Mouse (Mus musculus): Measurements from ENCODE around the gene Olfr329-ps. TPM values are rescaled to one million over a fixed set of nuclear protein-coding genes. Genes with fewer than 3 reads are reported as not detected.

Gene Olfr329-ps
- not detected in 2 replicates for polyA plus RNA-seq (2012; rRNA removed)

DNA sequence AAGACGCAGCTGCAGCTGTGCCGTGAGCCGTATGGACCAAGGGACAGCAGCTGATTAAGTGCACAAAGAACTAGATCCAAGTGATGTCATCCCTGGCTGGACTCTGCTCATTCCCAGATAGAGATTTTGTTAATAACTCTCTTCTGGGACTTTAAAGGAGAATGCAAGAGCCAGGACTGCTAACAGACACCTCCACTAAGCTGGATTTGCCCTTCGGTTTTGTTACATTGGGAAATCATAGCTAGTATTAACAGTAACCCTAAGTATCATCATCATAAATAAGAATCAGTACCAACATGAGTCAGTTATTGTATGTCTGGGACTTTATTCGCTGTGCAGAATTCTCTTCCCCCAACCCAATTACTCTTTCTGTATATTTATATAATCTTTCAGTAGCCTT, at the start of gene Olfr329-ps:
TSS of gene Olfr329-ps (minus strand) at position 101 of the 400 bp plus-strand sequence.

DNA sequence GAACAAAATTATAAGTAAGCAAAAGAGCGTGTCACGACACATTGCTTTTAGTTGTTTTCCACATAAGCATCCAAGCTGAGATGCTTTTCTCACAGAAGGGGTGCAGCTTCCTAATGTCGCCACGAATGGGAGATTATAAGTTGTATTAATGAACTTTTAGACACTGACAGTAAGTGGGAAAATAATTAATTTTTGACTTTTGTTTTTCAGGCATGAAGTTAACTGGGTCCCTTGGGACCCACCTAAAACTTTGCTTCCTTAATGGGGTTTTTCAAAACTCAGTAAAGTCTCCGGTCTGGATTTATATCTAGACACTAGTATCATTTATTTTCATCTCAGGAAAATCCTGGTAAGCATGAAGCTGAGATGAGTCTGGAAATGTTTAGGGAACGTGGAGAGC, 48.6 kb upstream of the Olfr329-ps start, which contains the start of gene Olfr324:
TSS of gene Olfr324 (plus strand) at position 301 of the 400 bp plus-strand sequence.

GRCm38 (mm10) chr11:58577430-58577829, 31.2 kb upstream of the Olfr329-ps start, which contains the start of gene Olfr325:
TSS of gene Olfr325 (plus strand) at chr11:58577730.

DNA sequence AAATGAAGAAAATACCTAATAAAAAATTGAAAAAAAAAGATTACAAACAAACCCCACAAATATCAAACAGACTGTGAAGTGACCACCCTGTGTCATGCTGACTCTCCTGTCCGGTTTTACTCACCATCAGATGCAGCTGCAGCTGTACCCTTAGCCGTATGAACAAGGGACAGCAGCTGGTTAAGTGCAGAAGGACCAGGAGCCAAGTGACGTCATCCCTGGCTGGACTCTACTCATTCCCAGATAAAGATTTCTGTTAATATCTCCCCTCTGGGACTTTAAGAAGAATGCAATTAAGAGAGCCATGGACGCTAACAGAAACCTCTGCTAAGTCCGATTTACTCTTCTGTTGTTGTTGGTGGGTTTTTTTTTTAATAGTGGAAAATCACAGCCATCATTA, 24.2 kb upstream of the Olfr329-ps start, which contains the start of gene Olfr224:
TSS of gene Olfr224 (minus strand) at position 149 of the 400 bp plus-strand sequence.

GRCm38 (mm10) chr11:58555536-58555935, 9.3 kb upstream of the Olfr329-ps start, which contains the start of gene Olfr328:
TSS of gene Olfr328 (minus strand) at chr11:58555636.

DNA sequence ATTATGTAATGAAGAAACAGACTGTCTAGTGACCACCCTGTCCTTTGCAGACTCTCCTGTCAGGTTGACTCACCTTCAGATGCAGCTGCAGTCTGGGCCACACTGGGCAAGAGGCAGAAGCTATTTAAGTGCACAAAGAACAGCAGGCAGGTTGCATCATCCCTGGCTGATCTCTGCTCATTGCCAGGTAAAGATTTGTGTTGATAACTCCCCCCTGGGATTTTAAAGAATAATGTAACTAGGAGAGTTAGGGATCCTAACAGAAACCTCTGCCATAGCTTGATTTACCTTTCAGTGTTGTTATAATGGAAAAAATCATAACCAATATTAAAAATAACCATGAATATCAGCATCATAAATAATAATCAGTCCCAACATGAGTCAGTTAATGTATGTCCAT, 11.5 kb downstream of the Olfr329-ps start, which contains the start of gene Olfr330:
TSS of gene Olfr330 (minus strand) at position 101 of the 400 bp plus-strand sequence.

DNA sequence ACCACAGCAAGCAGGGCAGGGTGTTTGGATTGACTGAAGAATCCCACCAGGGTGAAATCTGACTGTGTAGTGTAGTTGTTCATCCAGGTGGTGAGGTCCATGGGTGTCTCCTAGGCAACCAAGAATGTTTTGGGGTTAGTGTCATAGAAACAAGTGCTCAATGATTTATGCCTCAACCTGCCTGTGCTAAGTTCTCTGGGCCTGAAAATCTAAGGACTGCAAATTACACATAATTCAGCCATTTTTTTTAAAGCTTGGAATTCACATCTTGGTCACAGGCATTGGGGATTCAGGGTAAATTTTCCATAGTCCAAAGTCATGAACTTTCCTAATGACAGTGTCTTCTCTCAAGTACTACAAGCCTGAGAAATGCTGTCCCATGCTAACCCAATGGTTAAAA, 43.8 kb downstream of the Olfr329-ps start, which contains the start of gene Olfr331:
TSS of gene Olfr331 (minus strand) at position 101 of the 400 bp plus-strand sequence.

DNA sequence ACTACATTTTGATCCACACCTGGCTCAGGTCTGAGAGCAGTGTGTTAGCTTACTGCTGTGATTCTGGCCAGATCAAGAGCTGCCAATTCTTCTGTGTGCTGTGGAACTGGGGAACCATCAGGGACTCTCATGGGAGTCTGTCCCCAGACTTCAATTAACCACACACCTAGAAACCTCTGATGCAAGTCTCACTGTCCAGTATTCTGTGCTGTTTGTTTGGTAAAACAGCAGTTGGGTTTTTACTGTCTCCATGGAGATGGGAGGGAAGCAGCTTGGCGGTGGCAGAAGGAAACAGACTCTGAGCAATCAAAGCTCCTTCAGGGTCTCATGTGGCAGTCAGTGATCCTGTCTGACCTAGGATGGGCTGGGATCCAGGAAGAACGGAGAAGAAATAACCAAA, 53.8 kb downstream of the Olfr329-ps start, which contains the start of gene Olfr332:
TSS of gene Olfr332 (minus strand) at position 101 of the 400 bp plus-strand sequence.

Other genes starting within 250 kb of the Olfr329-ps start
- 22.2 TPM in 2 replicates for gene Zfp692, start 239.4 kb downstream of the Olfr329-ps start, polyA plus RNA-seq (2012; rRNA removed)
- 18.4 and 22.9 TPM in 2 replicates for gene Zfp672, start 216.1 kb downstream of the Olfr329-ps start, polyA plus RNA-seq (2012; rRNA removed)
- 23.9 and 26.6 TPM in 2 replicates for gene Sh3bp5l, start 215.7 kb downstream of the Olfr329-ps start, polyA plus RNA-seq (2012; rRNA removed)
- 1,164 and 1,262 TPM in 2 replicates for gene Lypd8, start 167.4 kb downstream of the Olfr329-ps start, polyA plus RNA-seq (2012; rRNA removed)
- not detected in 2 replicates for gene 1810065E05Rik, start 125.3 kb downstream of the Olfr329-ps start, polyA plus RNA-seq (2012; rRNA removed)
- gene Gm12253, start 113.9 kb downstream of the Olfr329-ps start, polyA plus RNA-seq (2012; rRNA removed), result not detected in 2 replicates
- not detected in 2 replicates for gene Lypd9, start 93.5 kb downstream of the Olfr329-ps start, polyA plus RNA-seq (2012; rRNA removed)
- not detected in 2 replicates for gene Olfr30, start 84.2 kb downstream of the Olfr329-ps start, polyA plus RNA-seq (2012; rRNA removed)
- not detected in 2 replicates for gene Olfr332, start 53.9 kb downstream of the Olfr329-ps start, polyA plus RNA-seq (2012; rRNA removed)
- not detected in 2 replicates for gene Olfr331, start 43.9 kb downstream of the Olfr329-ps start, polyA plus RNA-seq (2012; rRNA removed)
- not detected in 2 replicates for gene Olfr330, start 11.6 kb downstream of the Olfr329-ps start, polyA plus RNA-seq (2012; rRNA removed)
- gene Olfr328, start 9.2 kb upstream of the Olfr329-ps start, polyA plus RNA-seq (2012; rRNA removed), result not detected in 2 replicates
- not detected in 2 replicates for gene Olfr224, start 24.1 kb upstream of the Olfr329-ps start, polyA plus RNA-seq (2012; rRNA removed)
- not detected in 2 replicates for gene Olfr325, start 31.3 kb upstream of the Olfr329-ps start, polyA plus RNA-seq (2012; rRNA removed)
- gene Olfr324, start 48.7 kb upstream of the Olfr329-ps start, polyA plus RNA-seq (2012; rRNA removed), result not detected in 2 replicates
- gene 2210407C18Rik, start 69.7 kb upstream of the Olfr329-ps start, polyA plus RNA-seq (2012; rRNA removed), result 116 and 121 TPM in 2 replicates
- gene Olfr323, start 84.1 kb upstream of the Olfr329-ps start, polyA plus RNA-seq (2012; rRNA removed), result 0.03 TPM in 1 of 2 replicates, not detected in the other
- 0.11 and 0.27 TPM in 2 replicates for gene Trim58, start 94.0 kb upstream of the Olfr329-ps start, polyA plus RNA-seq (2012; rRNA removed)
- gene Olfr322, start 112.4 kb upstream of the Olfr329-ps start, polyA plus RNA-seq (2012; rRNA removed), result not detected in 2 replicates
- not detected in 2 replicates for gene Olfr320, start 134.7 kb upstream of the Olfr329-ps start, polyA plus RNA-seq (2012; rRNA removed)
- not detected in 2 replicates for gene Olfr319, start 152.7 kb upstream of the Olfr329-ps start, polyA plus RNA-seq (2012; rRNA removed)
- gene Olfr318, start 177.6 kb upstream of the Olfr329-ps start, polyA plus RNA-seq (2012; rRNA removed), result not detected in 2 replicates
- not detected in 2 replicates for gene Olfr317, start 192.8 kb upstream of the Olfr329-ps start, polyA plus RNA-seq (2012; rRNA removed)
- gene Olfr316, start 206.3 kb upstream of the Olfr329-ps start, polyA plus RNA-seq (2012; rRNA removed), result not detected in 2 replicates
- not detected in 2 replicates for gene Olfr315, start 226.8 kb upstream of the Olfr329-ps start, polyA plus RNA-seq (2012; rRNA removed)
- not detected in 2 replicates for gene Olfr314, start 236.5 kb upstream of the Olfr329-ps start, polyA plus RNA-seq (2012; rRNA removed)

All from stomach, adult 2 months (tissue).